Mouse (Mus musculus) testis, postnatal 14 days (tissue): ENCODE results near the gene Tcl1b5.
A peak's percentile ranks its signal among the peaks of the same experiment; 100 is the strongest.

Source experiments
- DNase-seq: peaks from one replicate; pipeline ENCODE4 v3.0.0; 2021; ENCODE audit warnings: low spot score

Gene Tcl1b5

GRCm38 (mm10) chr12:105208441-105208840 is 32.3 kb downstream of the Tcl1b5 start:
- DNase-seq = no peak

- DNase-seq = no peak
Observed at GRCm38 (mm10) chr12:105209231-105209630, 33.1 kb downstream of the Tcl1b5 start.

GRCm38 (mm10) chr12:105217101-105217760 is 41.1 kb downstream of the Tcl1b5 start:
- no peak for DNase-seq

- DNase-seq = peak; percentile 10
Observed at GRCm38 (mm10) chr12:105222601-105223319, 46.6 kb downstream of the Tcl1b5 start, which contains the start of gene Tcl1. Tcl1 (minus strand) TSS chr12:105222793.

GRCm38 (mm10) chr12:105224621-105225320 is 48.6 kb downstream of the Tcl1b5 start:
- DNase-seq = no peak
